Comparison of ENCODE assay signal across 8 mouse cellular contexts in genomic region chr10:100016326-100016709, GRCm38 (mm10). TPM values are rescaled to one million over a fixed set of nuclear protein-coding genes. Genes with fewer than 3 reads are reported as not detected.
DNase-seq lines count a peak whose midpoint lies in the region; ATAC-seq and TF ChIP-seq lines count a peak whose summit lies in the region.

No protein-coding gene starts in this region.

- H3K27me3 ChIP-seq in forebrain, postnatal 0 days (ENCODE audit: insufficient read depth, low read length), result no peaks in the 10 kb centered on the region

- no peaks in the 10 kb centered on the region for H3K36me3 ChIP-seq in forebrain, postnatal 0 days (ENCODE audit: insufficient read depth)

- WGBS in forebrain, postnatal 0 days, result under 1% methylated on average over 28 of the region's 28 CpGs
- WGBS in lung, adult 2 months, result under 1% methylated on average over 28 of the region's 28 CpGs

- peak overlapping the region; percentile 94 for H3K4me2 ChIP-seq in forebrain, postnatal 0 days (ENCODE audit: low read depth)

- TF ChIP-seq POLR2A in bone marrow macrophage, adult 2 months (IDR thresholded peaks at IDR 0.05; ENCODE audit: borderline replicate concordance, low read depth, low read length), result no peak
- TF ChIP-seq POLR2A in lung, adult 2 months (IDR thresholded peaks at IDR 0.05; ENCODE audit: borderline replicate concordance, extremely low read depth, low read depth, low read length), result no peak

- H3K9me3 ChIP-seq in forebrain, postnatal 0 days (ENCODE audit: low read length), result no peaks in the 10 kb centered on the region

- peak; percentile 1 to 5 for DNase-seq in B cell, adult 2 months
- DNase-seq in forebrain, postnatal 0 days, result peak; percentile 70
- DNase-seq in heart, postnatal 4 days, result peak; percentile 71
- peak; percentile 53 for DNase-seq in layer of hippocampus, adult 2 months (ENCODE audit: low spot score in 2 of 2)
- DNase-seq in lung, adult 2 months, result peak; percentile 69
- peak; percentile 52 for DNase-seq in ovary, postnatal 10 days (ENCODE audit: low spot score)
- peak; percentile 60 to 65 for DNase-seq in urinary bladder, postnatal 4 days (ENCODE audit: low spot score in 2 of 2)

- ATAC-seq in forebrain, postnatal 0 days, result peak; percentile 51

- H3K27ac ChIP-seq in bone marrow macrophage, adult 2 months (ENCODE audit: insufficient read depth, low read depth, low read length), result peak overlapping the region; percentile 48
- H3K27ac ChIP-seq in forebrain, postnatal 0 days (ENCODE audit: low read depth, low read length), result peak overlapping the region; percentile 29
- peak overlapping the region; percentile 90 for H3K27ac ChIP-seq in layer of hippocampus, adult 2 months

- H3K4me1 ChIP-seq in bone marrow macrophage, adult 2 months (ENCODE audit: control insufficient read depth, insufficient read depth, low read length), result peaks cover 14% of the 10 kb centered on the region; the same call in 1 of the 2 replicates
- peaks cover 18% of the 10 kb centered on the region; the same call in 1 of the 2 replicates for H3K4me1 ChIP-seq in forebrain, postnatal 0 days (ENCODE audit: insufficient read depth)
- H3K4me1 ChIP-seq in lung, adult 2 months (ENCODE audit: control insufficient read depth, insufficient read depth, low read length), result peaks cover 11% of the 10 kb centered on the region

- H3K9ac ChIP-seq in forebrain, postnatal 0 days, result peak overlapping the region; percentile 50

- TF ChIP-seq CTCF in bone marrow macrophage, adult 2 months (IDR thresholded peaks at IDR 0.05; ENCODE audit: low read depth, low read length), result no peak
- TF ChIP-seq CTCF in forebrain, postnatal 0 days (IDR thresholded peaks at IDR 0.05; ENCODE audit: low read depth), result peak; percentile 31; the same call in 1 of the 2 replicates
- peak; percentile 46 for TF ChIP-seq CTCF in layer of hippocampus, adult 2 months (conservative IDR thresholded peaks at IDR 0.05)
- TF ChIP-seq CTCF in lung, adult 2 months (IDR thresholded peaks at IDR 0.05; ENCODE audit: insufficient read depth, low read length), result 0 out of 2 replicates have a peak, but pooled peaks have one; percentile 1

- H3K4me3 ChIP-seq in bone marrow macrophage, adult 2 months (ENCODE audit: insufficient read depth, low read length), result peak overlapping the region; percentile 91
- peak overlapping the region; percentile 77 for H3K4me3 ChIP-seq in forebrain, postnatal 0 days (ENCODE audit: low read depth, low read length)
- H3K4me3 ChIP-seq in layer of hippocampus, adult 2 months, result peak overlapping the region; percentile 73
- H3K4me3 ChIP-seq in lung, adult 2 months (replicated peaks; ENCODE audit: extremely low read depth, low read depth, low read length), result peak overlapping the region; percentile 89

RNA-seq across cellular contexts. Expression of gene Kitl, which starts 0.9 kb away (rescaled TPM):
- 2.6 and 3.1 TPM in 2 replicates for polyA plus RNA-seq in bone marrow macrophage, adult 2 months (2012; ENCODE audit: insufficient read depth, insufficient read length, missing spikeins)
- total RNA-seq in forebrain, postnatal 0 days (2014; rRNA removed), result 76.6 and 110 TPM in 2 replicates
- polyA plus RNA-seq in forebrain, postnatal 0 days (2015; fragmentation: Nextera tagmentation; extraction: Ambion mirVana), result 45.0 and 81.6 TPM in 2 replicates
- 100 to 1,000 TPM in 1 of 2 experiments, 10 to 100 TPM in 1; 96.3 to 105 TPM for total RNA-seq in heart, postnatal 4 days (2021)
- total RNA-seq in layer of hippocampus, adult 2 months (2021), result 10 to 100 TPM; 21.4 to 21.6 TPM
- polyA plus RNA-seq in lung, adult 2 months (2012; rRNA removed), result 117 and 119 TPM in 2 replicates

Comparison
In these comparisons a context has a peak if more than half of its experiments do, and no peak if none do; other contexts are left out.
1. Peak in every context shown above with its lines: DNase-seq, ATAC-seq, H3K4me3 ChIP-seq and H3K27ac ChIP-seq.
2. DNase-seq: peak in every context shown above with its lines; median percentile 71 in heart, postnatal 4 days; 70 in forebrain, postnatal 0 days; 69 in lung, adult 2 months; 62 in urinary bladder, postnatal 4 days; 53 in layer of hippocampus, adult 2 months; 52 in ovary, postnatal 10 days; 3 in B cell, adult 2 months.
3. H3K27ac ChIP-seq: peak in every context shown above with its lines; median percentile 90 in layer of hippocampus, adult 2 months; 48 in bone marrow macrophage, adult 2 months; 29 in forebrain, postnatal 0 days.